Mouse (Mus musculus) thymus, adult 18-20 months (tissue): ENCODE data around the gene Ccdc188.
"Not testable (repeated sequence)": the region's sequence is repeated elsewhere in the genome, so short reads cannot be mapped to it uniquely, and the experiment has no call there.

ENCODE experiments used
- DNase-seq, 2 experiments: peaks; one replicate each; pipeline ENCODE4 v3.0.0; 2022; ENCODE audit warnings: mixed read lengths in 2 of 2

The Ccdc188 gene

DNA sequence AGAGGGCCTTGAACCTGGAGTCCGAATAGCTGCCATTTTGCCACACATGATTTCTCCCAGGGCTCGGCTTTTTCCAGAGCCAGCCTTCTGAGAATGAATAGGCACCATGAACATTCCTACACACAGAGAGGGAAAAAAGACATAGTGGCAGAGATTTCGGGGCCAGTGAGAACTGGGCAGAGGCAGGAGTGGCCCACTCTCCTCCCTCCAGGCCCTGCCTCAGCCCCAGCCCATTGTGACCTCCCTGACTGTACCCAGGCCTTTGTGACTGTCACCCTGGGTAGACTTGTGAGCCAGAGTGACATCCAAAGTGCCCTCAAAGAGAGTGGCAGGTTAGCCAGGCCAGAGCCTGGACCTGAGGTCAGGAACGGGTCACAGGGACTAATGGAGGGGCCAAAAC lies at the start of gene Ccdc188:
Ccdc188 (plus strand) TSS at position 301 of the 400 bp plus-strand sequence.
- no peak for DNase-seq

- DNase-seq: no peak
Measured at GRCm38 (mm10) chr16:18169156-18169555, 48.5 kb upstream of the Ccdc188 start.

DNA sequence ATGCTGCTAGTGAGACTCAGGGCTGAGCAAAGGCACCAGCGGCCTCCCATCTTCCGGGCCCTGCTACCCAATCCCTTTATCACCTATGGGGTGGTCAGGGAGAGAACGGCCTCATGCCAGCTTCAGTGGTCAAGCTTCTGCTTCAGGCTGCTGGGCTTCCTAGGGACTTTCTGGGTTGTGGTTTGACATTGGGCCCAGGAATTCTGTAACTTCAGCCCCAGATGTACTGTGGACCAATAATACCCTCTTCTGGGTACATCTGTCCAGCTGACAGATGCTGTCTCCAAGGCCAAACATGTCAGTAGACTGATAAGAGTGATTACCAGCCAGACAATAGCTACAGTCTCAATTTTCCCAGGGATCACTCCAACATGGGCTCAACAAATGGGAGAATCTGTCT lies 47.9 kb upstream of the Ccdc188 start:
- DNase-seq: no peak

DNA sequence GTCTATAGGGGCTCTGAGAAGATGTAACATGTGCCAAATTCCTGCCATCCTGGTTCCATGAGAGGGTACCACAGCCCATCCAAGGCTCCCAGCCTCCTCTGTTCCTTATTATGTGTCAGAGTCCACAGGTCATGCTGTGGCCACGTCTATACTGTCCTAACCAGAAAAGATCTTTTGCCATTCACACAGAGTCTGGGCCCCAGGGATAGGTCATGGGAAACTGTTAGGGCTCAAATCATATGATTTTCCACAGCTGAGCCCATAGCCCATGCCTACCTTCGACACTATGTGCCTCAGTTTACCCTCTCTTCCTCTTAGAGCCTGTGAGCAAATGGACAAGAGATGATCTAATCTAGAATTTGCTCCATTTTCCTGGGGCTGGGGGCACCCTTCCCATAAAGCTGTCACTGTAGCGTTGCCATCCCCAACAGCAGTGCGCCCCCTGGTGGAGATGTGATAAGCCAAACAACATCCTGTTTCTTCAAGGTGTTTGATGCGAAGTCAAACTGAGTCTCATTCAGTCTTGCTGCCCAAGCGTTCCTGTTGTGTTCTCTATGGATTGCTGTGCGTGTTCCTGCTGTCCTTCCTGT lies 45.3 kb upstream of the Ccdc188 start:
- peak; percentile 48 to 49 for DNase-seq

GRCm38 (mm10) chr16:18173231-18173630 lies 44.4 kb upstream of the Ccdc188 start:
- no peak for DNase-seq

DNA sequence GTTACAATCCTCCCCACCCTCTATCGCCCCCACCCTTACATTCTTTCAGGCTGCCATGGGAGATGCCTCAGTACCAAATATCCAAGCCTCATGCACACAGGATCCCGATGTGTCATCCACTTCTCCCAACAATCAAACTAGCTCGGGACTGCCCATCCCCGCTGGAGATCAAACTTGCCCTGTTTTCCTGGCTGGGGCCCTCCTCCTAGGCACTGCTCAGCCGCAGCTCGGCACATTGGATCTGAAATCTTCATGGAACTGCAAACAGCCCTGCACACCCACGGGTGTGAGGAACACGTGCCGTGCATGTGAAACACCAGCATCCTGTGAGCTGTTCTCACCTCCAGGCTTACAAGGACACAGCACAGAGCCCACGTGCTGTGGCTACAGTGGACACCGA lies 43.9 kb upstream of the Ccdc188 start:
- no peak for DNase-seq

DNA sequence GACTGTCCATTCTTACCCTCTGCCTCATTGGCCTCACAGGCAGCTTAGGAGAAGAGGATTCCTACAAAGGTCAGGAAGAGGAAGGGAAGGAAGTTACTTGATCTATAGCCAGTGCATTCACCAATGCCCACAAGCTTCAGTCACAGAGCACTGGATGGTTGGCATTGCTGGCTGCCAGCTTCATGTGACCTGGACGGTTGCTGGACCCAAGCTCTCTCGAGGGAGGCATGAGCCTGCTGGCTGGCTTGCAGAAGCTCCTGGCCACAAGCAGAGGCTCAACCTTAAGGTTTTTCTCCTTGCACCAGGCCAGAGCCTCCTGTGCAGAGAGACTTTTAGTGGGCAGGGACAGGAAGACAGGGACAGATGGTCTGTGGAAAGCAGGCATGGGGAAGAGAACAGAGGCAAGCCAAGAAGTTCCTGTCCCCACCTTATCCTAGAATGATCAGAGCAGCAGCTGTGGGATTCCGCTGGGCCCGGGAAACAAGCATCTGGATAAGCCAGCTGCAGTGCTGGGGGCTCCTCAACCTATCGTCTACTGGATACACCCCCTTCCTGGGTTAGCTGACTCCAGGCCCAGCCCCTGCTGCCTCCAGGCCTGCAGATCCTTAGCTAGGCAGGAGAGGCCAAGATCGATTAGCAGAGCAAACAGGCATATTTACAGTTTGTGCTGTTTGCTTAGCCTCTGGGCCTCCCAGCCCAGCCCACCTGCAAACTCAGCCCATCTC lies 41.7 kb upstream of the Ccdc188 start:
- no peak for DNase-seq

DNA sequence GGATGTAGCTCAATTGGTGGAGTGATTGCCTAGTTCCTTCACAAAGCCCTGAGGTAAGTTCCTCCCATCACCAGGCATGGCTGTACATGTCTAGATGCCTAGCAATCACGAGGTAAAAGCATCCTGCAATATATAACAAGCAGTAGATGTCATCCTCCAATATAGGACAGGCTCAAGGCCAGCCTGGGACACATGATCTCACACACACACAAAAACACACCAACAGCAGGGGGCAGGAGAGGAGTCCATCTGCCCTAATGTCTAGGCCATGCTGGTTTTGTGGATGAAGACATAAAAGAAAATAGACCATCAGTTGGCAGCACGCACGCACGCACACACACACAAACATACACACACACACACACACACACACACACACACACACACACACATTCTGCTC lies 40.9 kb upstream of the Ccdc188 start:
- DNase-seq: no peak

DNA sequence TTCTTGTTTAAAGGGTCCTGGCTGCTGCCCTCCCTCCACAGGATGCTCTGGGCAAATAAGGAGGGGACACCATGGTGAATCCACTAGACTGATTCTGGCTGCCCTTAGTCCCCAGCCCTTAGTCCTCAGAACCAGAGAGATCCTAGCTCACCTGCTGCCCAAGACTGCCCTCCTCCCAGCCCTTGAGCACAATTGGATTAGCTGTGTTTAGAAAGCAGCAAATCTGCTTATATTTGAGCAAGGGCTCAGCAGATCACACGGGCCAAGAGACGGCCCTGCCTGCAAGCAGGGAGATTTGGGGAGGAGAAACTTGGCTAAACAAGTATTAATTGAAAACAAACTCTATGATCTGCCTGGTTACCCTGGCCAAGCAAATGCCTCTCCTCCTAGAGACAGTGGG lies 38.1 kb upstream of the Ccdc188 start:
- no peak for DNase-seq

GRCm38 (mm10) chr16:18181398-18181797 lies 36.3 kb upstream of the Ccdc188 start:
- no peak for DNase-seq

- no peak for DNase-seq
Measured at GRCm38 (mm10) chr16:18182766-18183165, 34.9 kb upstream of the Ccdc188 start.

GRCm38 (mm10) chr16:18185715-18186449 lies 31.8 kb upstream of the Ccdc188 start:
- DNase-seq: no peak

DNA sequence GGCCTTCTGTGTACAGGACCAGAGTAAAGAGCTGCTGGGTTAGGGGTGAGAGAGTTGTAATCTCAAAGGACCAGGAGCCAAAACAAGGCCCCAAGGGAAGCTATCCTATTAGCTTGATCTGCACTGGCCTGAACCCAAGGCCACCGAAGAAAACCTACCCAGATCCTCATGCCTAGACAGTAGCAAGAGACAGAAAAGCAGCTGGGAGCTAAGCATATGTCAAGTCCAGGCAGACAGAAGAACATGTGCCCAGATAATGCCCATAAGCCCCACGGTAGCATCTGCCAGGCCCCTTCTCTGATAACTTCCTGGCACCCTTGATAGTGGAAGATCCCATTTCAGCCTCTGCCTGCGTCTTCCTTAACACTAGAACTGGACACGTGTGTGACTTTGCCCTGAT lies 30.9 kb upstream of the Ccdc188 start:
- DNase-seq: no peak

DNA sequence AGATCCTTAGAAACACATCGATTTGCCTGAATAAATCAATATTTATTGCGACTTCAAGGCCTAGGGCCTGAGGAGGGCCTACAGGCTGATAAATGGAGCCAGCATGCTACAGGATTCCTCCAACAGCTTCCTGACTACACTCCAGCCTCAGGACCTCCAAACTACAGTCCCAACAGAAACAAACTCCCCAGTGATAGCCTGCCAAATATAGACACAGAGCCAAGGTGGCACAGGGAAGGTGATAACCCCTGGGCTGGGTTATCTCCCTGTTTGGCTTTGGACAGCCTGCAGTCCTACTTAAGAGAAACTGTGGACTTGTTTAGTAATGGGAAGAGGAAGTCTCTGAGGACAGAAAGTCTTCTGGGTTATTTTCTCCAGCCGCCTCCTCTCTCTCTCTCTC lies 30.5 kb upstream of the Ccdc188 start:
- DNase-seq: no peak

GRCm38 (mm10) chr16:18191006-18191405 lies 26.7 kb upstream of the Ccdc188 start:
- DNase-seq: no peak

DNA sequence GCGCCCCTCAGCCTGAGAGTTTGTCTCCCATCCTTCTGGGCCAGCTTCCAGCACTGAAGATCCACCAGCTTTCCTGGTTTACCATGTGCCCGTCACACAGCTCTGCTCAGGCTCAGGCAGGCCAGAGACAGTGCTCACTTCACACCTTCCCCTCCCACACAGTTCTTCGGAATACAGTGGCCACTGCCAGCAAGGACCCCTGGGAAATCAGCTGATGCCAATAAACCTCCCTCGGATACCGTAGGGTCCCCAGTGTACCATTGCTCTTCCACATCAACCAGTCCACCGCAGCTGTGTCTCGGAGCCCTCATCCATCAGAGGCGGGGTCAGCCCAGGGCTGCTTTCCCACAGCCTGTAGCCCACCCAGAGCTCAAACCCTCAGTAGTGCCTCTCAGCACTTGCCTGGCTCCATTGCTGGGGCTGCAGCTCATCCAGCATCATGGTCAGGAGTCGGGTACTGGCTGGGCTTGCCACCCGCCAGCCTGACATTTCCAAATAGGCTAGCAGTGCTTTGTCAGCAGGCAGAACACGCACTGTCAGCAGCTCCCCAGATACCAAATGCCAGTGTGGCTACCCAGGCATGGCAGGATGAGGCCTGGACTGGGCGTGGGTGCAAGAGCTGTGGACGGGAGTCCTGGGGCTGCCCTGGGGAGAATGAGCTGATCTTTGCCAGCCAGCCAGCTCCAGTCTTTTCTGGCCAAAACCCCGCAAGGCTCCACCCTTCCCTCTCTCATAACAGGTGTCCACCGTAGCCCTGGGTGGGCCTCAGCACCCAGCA lies 23.3 kb upstream of the Ccdc188 start:
- no peak for DNase-seq

GRCm38 (mm10) chr16:18195068-18195467 lies 22.6 kb upstream of the Ccdc188 start:
- no peak for DNase-seq

- DNase-seq: not testable (repeated sequence)
Measured at GRCm38 (mm10) chr16:18195561-18195960, 22.1 kb upstream of the Ccdc188 start.

- no peak for DNase-seq
Measured at GRCm38 (mm10) chr16:18197881-18198280, 19.8 kb upstream of the Ccdc188 start.

GRCm38 (mm10) chr16:18198365-18199098 lies 19.1 kb upstream of the Ccdc188 start:
- no peak for DNase-seq

GRCm38 (mm10) chr16:18200062-18200461 lies 17.6 kb upstream of the Ccdc188 start:
- DNase-seq: no peak

DNA sequence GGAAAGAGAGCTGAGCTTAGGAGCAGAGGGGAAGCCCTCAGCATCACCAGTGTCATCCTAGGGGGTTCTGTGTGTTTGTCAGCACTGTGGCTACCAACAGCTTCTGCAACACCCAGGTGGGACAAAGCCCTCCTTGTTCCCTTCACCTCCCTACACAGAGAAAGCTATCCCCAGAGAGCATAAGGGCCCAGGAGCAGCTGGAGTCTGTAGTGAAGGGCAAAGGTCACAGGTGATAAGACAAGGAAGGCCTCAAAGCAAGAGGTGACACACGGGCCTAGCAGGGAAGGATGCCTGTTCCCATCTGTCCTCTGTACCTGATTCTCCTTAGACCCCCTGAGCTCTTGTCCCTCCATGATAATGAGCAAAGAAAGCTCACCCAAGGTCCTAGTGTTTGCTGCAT lies 16.1 kb upstream of the Ccdc188 start:
- no peak for DNase-seq

GRCm38 (mm10) chr16:18202061-18202460 lies 15.6 kb upstream of the Ccdc188 start:
- no peak for DNase-seq
